Mouse (Mus musculus) spleen, adult 2 months (tissue): ENCODE measurements around the gene Hdhd5.

ENCODE experiments used
- CTCF ChIP-seq: fragments of 200-500 bp; IDR thresholded peaks from 2 replicates; pipeline ENCODE4 v1.5.1; 2011; ENCODE audit warnings: mild to moderate bottlenecking, inconsistent platforms; ENCODE audit not compliant: insufficient read depth, insufficient read length, insufficient replicate concordance; ENCODE audit errors: extremely low read depth
- POLR2A ChIP-seq: fragments of 200-500 bp; IDR thresholded peaks from 2 replicates; pipeline ENCODE4 v1.6.1; 2011; ENCODE audit warnings: low read depth, low read length, inconsistent platforms

DNA sequence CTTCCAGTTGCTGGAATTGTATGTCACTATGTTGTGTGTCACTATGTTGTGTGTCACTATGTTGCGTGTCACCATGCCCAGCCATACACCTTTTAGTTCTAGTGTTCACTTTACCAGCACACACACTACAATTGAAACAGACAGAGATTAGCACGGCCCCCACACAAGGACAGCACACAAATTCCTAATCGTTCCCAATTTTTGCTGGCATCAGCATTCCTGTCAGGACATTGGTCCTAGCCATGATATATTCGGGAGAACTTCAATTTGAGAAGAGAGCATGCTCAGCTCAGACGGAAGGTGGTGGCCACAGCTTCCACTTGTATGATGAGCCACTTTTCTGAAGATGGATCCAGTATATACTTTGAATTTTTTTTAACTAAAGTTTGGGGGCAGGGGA lies 6.3 kb downstream of the Hdhd5 start:
- TF ChIP-seq CTCF (no peak), POLR2A (no peak)
